Mouse (Mus musculus) small intestine, adult 2 months (tissue): ENCODE results near the gene Brs3.

Experiments used
- CTCF ChIP-seq: fragments of 200-500 bp; IDR thresholded peaks from 2 replicates; pipeline ENCODE4 v1.5.1; 2012; ENCODE audit warnings: low read depth, mild to moderate bottlenecking, control low read depth, inconsistent platforms, low read length, moderate library complexity, mixed read lengths; ENCODE audit not compliant: insufficient replicate concordance, insufficient read length; ENCODE audit errors: extremely low read depth
- POLR2A ChIP-seq: fragments of 200-500 bp; IDR thresholded peaks from 2 replicates; pipeline ENCODE4 v1.6.1; 2012; ENCODE audit warnings: low read depth, mild to moderate bottlenecking, control low read depth, inconsistent platforms, low read length, moderate library complexity

DNA sequence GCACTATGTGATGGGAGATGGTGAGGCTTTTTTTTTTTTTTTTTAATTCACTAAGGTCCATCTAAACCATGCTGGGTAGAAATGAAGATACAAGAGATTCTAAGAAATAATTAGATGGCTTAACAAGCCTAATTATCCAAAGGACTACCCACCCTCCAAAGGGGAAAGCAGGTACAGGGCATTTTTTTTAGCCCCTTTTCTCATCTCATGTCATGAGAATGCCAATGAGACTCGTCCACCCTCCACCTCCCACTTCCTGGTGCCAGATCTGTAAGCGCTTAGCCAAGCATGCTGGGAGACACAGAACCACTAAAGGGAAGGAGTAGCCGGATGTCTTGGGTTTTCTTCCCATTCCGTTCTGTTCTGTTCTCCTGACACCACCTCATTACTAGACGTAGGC lies at the start of gene Brs3:
- TF ChIP-seq CTCF (no peak), POLR2A (no peak)
